Comparison of ENCODE assay signal across 27 mouse cellular contexts in the genomic region with DNA sequence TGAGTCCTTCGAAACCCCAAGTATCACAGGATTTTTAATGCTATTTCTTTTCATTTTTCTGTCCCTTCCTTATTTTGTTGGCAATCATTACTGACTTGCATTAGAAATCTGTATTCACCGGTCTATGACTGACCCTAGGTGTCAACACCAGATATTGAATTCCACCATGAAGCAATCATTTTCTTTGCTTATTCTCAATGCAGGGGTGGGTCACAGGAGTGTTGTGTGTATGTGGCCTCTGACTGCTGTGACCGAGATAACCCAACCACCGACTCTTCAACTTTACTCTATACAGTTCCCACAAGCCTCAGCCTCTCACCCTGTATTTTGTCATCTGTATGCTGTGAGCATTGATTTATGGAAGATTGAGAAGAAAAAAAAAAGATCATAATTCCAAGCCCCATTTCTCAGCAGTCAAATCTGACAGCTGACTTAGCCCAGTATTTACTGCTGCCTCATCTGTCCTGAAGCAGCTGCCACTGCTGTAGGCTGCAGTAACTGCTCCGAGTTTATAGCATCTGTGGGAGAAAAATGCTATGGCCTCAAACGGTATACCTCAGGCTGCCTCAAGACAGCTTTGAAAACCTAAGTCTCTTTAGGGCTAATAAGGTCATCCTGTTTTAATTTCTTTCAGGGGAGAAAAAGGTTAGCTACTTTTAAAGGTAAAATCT.
DNase-seq lines count a peak whose midpoint lies in the region; ATAC-seq and TF ChIP-seq lines count a peak whose summit lies in the region.
"Had no signal": no experiment of that assay in that cellular context is flagged by ENCODE, and none has a peak within 500 bp of the region (broad histone marks: within the 10 kb centered on the region; RNA-seq: fewer than 3 reads in every experiment).

No protein-coding gene starts in this region.

- peaks cover 36% of the 10 kb centered on the region for H3K79me2 ChIP-seq in myocyte (ENCODE audit: control insufficient read depth, insufficient read depth)

- no peaks in the 10 kb centered on the region for H3K27me3 ChIP-seq in limb, embryonic 11.5 days (ENCODE audit: control insufficient read depth, insufficient read depth, low read length)
- H3K27me3 ChIP-seq in limb, embryonic 10.5 days (ENCODE audit: low read depth, poor library complexity, severe bottlenecking): no peaks in the 10 kb centered on the region
- no peaks in the 10 kb centered on the region for H3K27me3 ChIP-seq in limb, embryonic 13.5 days
- no peaks in the 10 kb centered on the region for H3K27me3 ChIP-seq in myocyte (ENCODE audit: control insufficient read depth, insufficient read depth, insufficient read length)
- H3K27me3 ChIP-seq: CH12.LX; embryonic facial prominence, embryonic 12.5 days; heart, embryonic 12.5 days; hindbrain, embryonic 13.5 days; liver, embryonic 15.5 days; lung, embryonic 15.5 days had no signal

- no peaks in the 10 kb centered on the region for H3K9me3 ChIP-seq in limb, embryonic 11.5 days (ENCODE audit: control insufficient read depth, low read length)
- no peaks in the 10 kb centered on the region for H3K9me3 ChIP-seq in limb, embryonic 10.5 days (replicated peaks)
- H3K9me3 ChIP-seq in limb, embryonic 13.5 days: no peaks in the 10 kb centered on the region
- H3K9me3 ChIP-seq: embryonic facial prominence, embryonic 12.5 days; heart, embryonic 12.5 days; hindbrain, embryonic 13.5 days; liver, embryonic 15.5 days; lung, embryonic 15.5 days had no signal

- no peak for TF ChIP-seq POLR2A in myocyte (IDR thresholded peaks at IDR 0.05; ENCODE audit: insufficient read length, low read depth)

- H3K9ac ChIP-seq in limb, embryonic 11.5 days (ENCODE audit: low read length): no peak overlapping the region
- no peak overlapping the region for H3K9ac ChIP-seq in limb, embryonic 13.5 days
- H3K9ac ChIP-seq: embryonic facial prominence, embryonic 12.5 days; heart, embryonic 12.5 days; hindbrain, embryonic 13.5 days; liver, embryonic 15.5 days; lung, embryonic 15.5 days had no signal

- H3K4me3 ChIP-seq in limb, embryonic 11.5 days (ENCODE audit: low read depth, low read length): no peak overlapping the region
- H3K4me3 ChIP-seq in limb, embryonic 10.5 days: no peak overlapping the region
- H3K4me3 ChIP-seq in limb, embryonic 13.5 days: no peak overlapping the region
- no peak overlapping the region for H3K4me3 ChIP-seq in myocyte
- H3K4me3 ChIP-seq: embryonic facial prominence, embryonic 12.5 days; gastrocnemius, adult 2 months; heart, embryonic 12.5 days; hindbrain, embryonic 13.5 days; left cerebral cortex, adult 2 months; liver, embryonic 15.5 days; lung, embryonic 15.5 days had no signal

- ATAC-seq in limb, embryonic 11.5 days (ENCODE audit: insufficient number of reproducible peaks, low FRiP score, low TSS enrichment, low read depth): 0 out of 2 replicates have a peak, but pooled peaks have one; percentile 17
- 0 out of 2 replicates have a peak, but pooled peaks have one; percentile 48 for ATAC-seq in limb, embryonic 13.5 days (ENCODE audit: low FRiP score, low read depth)
- ATAC-seq: activated CD4-positive, CD25-positive, alpha-beta regulatory T cell, adult 4 months; midbrain, embryonic 16.5 days had no signal

- no peak for DNase-seq in limb, embryonic 11.5 days (ENCODE audit: low spot score)
- no peak for DNase-seq in limb, embryonic 10.5 days (ENCODE audit: low spot score)
- DNase-seq in retina, embryonic 14.5 days (ENCODE audit: low spot score): no peak
- DNase-seq in heart, adult 8-10 months (ENCODE audit: low spot score): no peak
- DNase-seq: adrenal gland, adult 8-10 months; B cell, adult 2 months; cerebellum, adult 9-10 months; cerebellum, postnatal 36 days; gastrocnemius, adult 2 months; gastrocnemius, postnatal 36 days; heart, adult 18-20 months; heart, postnatal 4 days; kidney, postnatal 14 days; liver; thymus, postnatal 4 days had no signal

- no peak overlapping the region for H3K4me2 ChIP-seq in limb, embryonic 11.5 days (ENCODE audit: low read depth, severe bottlenecking)
- no peak overlapping the region for H3K4me2 ChIP-seq in limb, embryonic 13.5 days (replicated peaks)
- H3K4me2 ChIP-seq in myocyte (ENCODE audit: low read depth): peak overlapping the region; percentile 43
- H3K4me2 ChIP-seq: embryonic facial prominence, embryonic 12.5 days; heart, embryonic 12.5 days; hindbrain, embryonic 13.5 days; liver, embryonic 15.5 days; lung, embryonic 15.5 days; midbrain, embryonic 11.5 days had no signal

- WGBS in limb, embryonic 11.5 days: 62% methylated on average over 6 of the region's 6 CpGs
- 77% methylated on average over 6 of the region's 6 CpGs for WGBS in limb, embryonic 10.5 days
- 60% methylated on average over 6 of the region's 6 CpGs for WGBS in limb, embryonic 13.5 days

- no peak overlapping the region for H3ac ChIP-seq in myocyte (ENCODE audit: control insufficient read depth, insufficient read length)

- no peak overlapping the region for H3K27ac ChIP-seq in limb, embryonic 11.5 days (replicated peaks; ENCODE audit: low read depth, low read length)
- no peak overlapping the region for H3K27ac ChIP-seq in limb, embryonic 10.5 days
- H3K27ac ChIP-seq in limb, embryonic 13.5 days: no peak overlapping the region
- H3K27ac ChIP-seq: embryonic facial prominence, embryonic 12.5 days; gastrocnemius, adult 2 months; hindbrain, embryonic 13.5 days; left cerebral cortex, adult 2 months; liver, embryonic 15.5 days; lung, embryonic 15.5 days had no signal

- 0 out of 2 replicates have a peak, but pooled peaks cover 3% of the 10 kb centered on the region for H3K4me1 ChIP-seq in limb, embryonic 11.5 days (ENCODE audit: control insufficient read depth, insufficient read depth, low read length)
- peaks cover 9% of the 10 kb centered on the region; the same call in 1 of the 2 replicates for H3K4me1 ChIP-seq in limb, embryonic 10.5 days
- H3K4me1 ChIP-seq in limb, embryonic 13.5 days: peaks cover 5% of the 10 kb centered on the region
- H3K4me1 ChIP-seq: liver, embryonic 15.5 days; lung, embryonic 15.5 days had no signal

- no peaks in the 10 kb centered on the region for H3K36me3 ChIP-seq in limb, embryonic 11.5 days (ENCODE audit: control insufficient read depth, insufficient read depth, low read length)
- no peaks in the 10 kb centered on the region for H3K36me3 ChIP-seq in limb, embryonic 10.5 days
- H3K36me3 ChIP-seq in limb, embryonic 13.5 days: no peaks in the 10 kb centered on the region; the same call in 1 of the 2 replicates
- H3K36me3 ChIP-seq in myocyte (ENCODE audit: control insufficient read depth, insufficient read depth): peaks cover 4% of the 10 kb centered on the region
- H3K36me3 ChIP-seq: heart, embryonic 12.5 days; hindbrain, embryonic 13.5 days; liver, embryonic 15.5 days; lung, embryonic 15.5 days had no signal

TF ChIP-seq in myocyte, 11 proteins besides CTCF, POLR2A, EP300 and RAD21:
- TF ChIP-seq REST (IDR thresholded peaks at IDR 0.05; ENCODE audit: insufficient read depth, insufficient read length): no peak
- TF ChIP-seq MYOD1 (IDR thresholded peaks at IDR 0.05; ENCODE audit: control insufficient read depth in 1 of 3, insufficient read length in 2 of 3, low read depth in 2 of 3): peak; percentile 49 to 90 (median 81)
- TF ChIP-seq TCF3 (IDR thresholded peaks at IDR 0.05; ENCODE audit: insufficient read length, low read depth): peak; percentile 44
- TF ChIP-seq MYOG (IDR thresholded peaks at IDR 0.05; ENCODE audit: control insufficient read depth in 1 of 3, insufficient read depth in 1 of 3, insufficient read length in 2 of 3, low read depth in 2 of 3): peak in 2 of 3 experiments; percentile 50 to 55
- no peak for TF ChIP-seq TCF12 (IDR thresholded peaks at IDR 0.05; ENCODE audit: insufficient read depth, poor library complexity, severe bottlenecking)
- no peak for TF ChIP-seq E2F4 (IDR thresholded peaks at IDR 0.05; ENCODE audit: insufficient read depth)
- no peak for TF ChIP-seq POLR2AphosphoS2 (IDR thresholded peaks at IDR 0.05; ENCODE audit: insufficient read length, low read depth)
- TF ChIP-seq USF1 (IDR thresholded peaks at IDR 0.05; ENCODE audit: low read depth): no peak
- TF ChIP-seq MAX (IDR thresholded peaks at IDR 0.05; ENCODE audit: low read depth): no peak
- no peak for TF ChIP-seq SRF (IDR thresholded peaks at IDR 0.05; ENCODE audit: control insufficient read depth, insufficient read length, low read depth)
- no peak for TF ChIP-seq CEBPB (IDR thresholded peaks at IDR 0.05; ENCODE audit: insufficient read depth, poor library complexity, severe bottlenecking)
